Mouse (Mus musculus): ENCODE measurements around the gene Wdr45. TPM values are rescaled to one million over a fixed set of nuclear protein-coding genes. Genes with fewer than 3 reads are reported as not detected.
A peak's percentile ranks its signal among the peaks of the same experiment; 100 is the strongest.
"Not testable (repeated sequence)": the region's sequence is repeated elsewhere in the genome, so short reads cannot be mapped to it uniquely, and the experiment has no call there.

Gene Wdr45
- 25.8 and 26.6 TPM in 2 replicates for polyA plus RNA-seq (2015; fragmentation: Nextera tagmentation; extraction: Ambion mirVana)

GRCm38 (mm10) chrX:7714135-7714899 is at the start of gene Wdr45:
TSS of gene Wdr45 (plus strand) at chrX:7714333.
- not testable (repeated sequence) for H3K4me1 ChIP-seq (ENCODE audit: control insufficient read depth, insufficient read depth, low read length); H3K36me3 ChIP-seq (ENCODE audit: control insufficient read depth, insufficient read depth, low read length); H3K9me3 ChIP-seq (ENCODE audit: control insufficient read depth, low read length); H3K27me3 ChIP-seq (replicated peaks; ENCODE audit: control insufficient read depth, insufficient read depth, low read length); H3K27ac ChIP-seq (ENCODE audit: low read length)
- peak within 1 kb of the TSS; percentile 32 for H3K4me3 ChIP-seq (ENCODE audit: low read length)
- peak within 1 kb of the TSS; percentile 37 for H3K4me2 ChIP-seq (ENCODE audit: low read depth, low read length)
- WGBS, result 13% methylated on average over 24 of the region's 60 CpGs
- peak; percentile 97 for ATAC-seq
- peak within 1 kb of the TSS; percentile 49; the same call in 1 of the 2 replicates for H3K9ac ChIP-seq (ENCODE audit: low read depth, low read length)

- H3K4me1 ChIP-seq (ENCODE audit: control insufficient read depth, insufficient read depth, low read length), result no peaks in the 10 kb centered on the region
- H3K27ac ChIP-seq (ENCODE audit: low read length), result no peak overlapping the region
- H3K9ac ChIP-seq (ENCODE audit: low read depth, low read length), result no peak overlapping the region
- 86% methylated on average over 11 of the region's 11 CpGs for WGBS
- no peaks in the 10 kb centered on the region for H3K36me3 ChIP-seq (ENCODE audit: control insufficient read depth, insufficient read depth, low read length)
- H3K9me3 ChIP-seq (ENCODE audit: control insufficient read depth, low read length), result no peaks in the 10 kb centered on the region
- no peak for ATAC-seq
- no peaks in the 10 kb centered on the region for H3K27me3 ChIP-seq (replicated peaks; ENCODE audit: control insufficient read depth, insufficient read depth, low read length)
- H3K4me2 ChIP-seq (ENCODE audit: low read depth, low read length), result no peak overlapping the region
- no peak overlapping the region for H3K4me3 ChIP-seq (ENCODE audit: low read length)
Measured at GRCm38 (mm10) chrX:7664791-7665190, 49.3 kb upstream of the Wdr45 start.

- H3K4me1 ChIP-seq (ENCODE audit: control insufficient read depth, insufficient read depth, low read length), result no peaks in the 10 kb centered on the region
- 70% methylated on average over 21 of the region's 21 CpGs for WGBS
- ATAC-seq, result no peak
Measured at GRCm38 (mm10) chrX:7665739-7666502, 48.2 kb upstream of the Wdr45 start.

GRCm38 (mm10) chrX:7670390-7670881 is 43.7 kb upstream of the Wdr45 start:
- ATAC-seq, result peak; percentile 68
- H3K36me3 ChIP-seq (ENCODE audit: control insufficient read depth, insufficient read depth, low read length), result no peaks in the 10 kb centered on the region
- peak overlapping the region; percentile 62 for H3K4me3 ChIP-seq (ENCODE audit: low read length)
- 26% methylated on average over 16 of the region's 19 CpGs for WGBS
- H3K4me1 ChIP-seq (ENCODE audit: control insufficient read depth, insufficient read depth, low read length), result peaks cover 5% of the 10 kb centered on the region
- peak overlapping the region; percentile 47 for H3K4me2 ChIP-seq (ENCODE audit: low read depth, low read length)
- no peaks in the 10 kb centered on the region for H3K9me3 ChIP-seq (ENCODE audit: control insufficient read depth, low read length)
- H3K9ac ChIP-seq (ENCODE audit: low read depth, low read length), result peak overlapping the region; percentile 76
- peak overlapping the region; percentile 83 for H3K27ac ChIP-seq (ENCODE audit: low read length)
- H3K27me3 ChIP-seq (replicated peaks; ENCODE audit: control insufficient read depth, insufficient read depth, low read length), result no peaks in the 10 kb centered on the region

More at GRCm38 (mm10) chrX:7665739-7666502, 48.2 kb upstream of the Wdr45 start:
- Histone ChIP-seq H3K27me3 (replicated peaks; ENCODE audit: control insufficient read depth, insufficient read depth, low read length) (no peaks in the 10 kb centered on the region), H3K36me3 (ENCODE audit: control insufficient read depth, insufficient read depth, low read length) (no peaks in the 10 kb centered on the region), H3K27ac (ENCODE audit: low read length) (no peak overlapping the region), H3K4me2 (ENCODE audit: low read depth, low read length) (no peak overlapping the region), H3K4me3 (ENCODE audit: low read length) (no peak overlapping the region), H3K9ac (ENCODE audit: low read depth, low read length) (no peak overlapping the region), H3K9me3 (ENCODE audit: control insufficient read depth, low read length) (no peaks in the 10 kb centered on the region)

GRCm38 (mm10) chrX:7670921-7671623 is 43.1 kb upstream of the Wdr45 start, which contains the start of gene Plp2:
TSS of gene Plp2 (minus strand) at chrX:7671390.
- peak within 1 kb of the TSS; percentile 83 for H3K27ac ChIP-seq (ENCODE audit: low read length)
- peak; percentile 59 for ATAC-seq
- H3K4me3 ChIP-seq (ENCODE audit: low read length), result peak within 1 kb of the TSS; percentile 62
- H3K4me2 ChIP-seq (ENCODE audit: low read depth, low read length), result peak within 1 kb of the TSS; percentile 47
- H3K9ac ChIP-seq (ENCODE audit: low read depth, low read length), result peak within 1 kb of the TSS; percentile 76
- H3K4me1 ChIP-seq (ENCODE audit: control insufficient read depth, insufficient read depth, low read length), result peaks cover 5% of the 10 kb centered on the region
- no peaks in the 10 kb centered on the region for H3K27me3 ChIP-seq (replicated peaks; ENCODE audit: control insufficient read depth, insufficient read depth, low read length)
- no peaks in the 10 kb centered on the region for H3K36me3 ChIP-seq (ENCODE audit: control insufficient read depth, insufficient read depth, low read length)
- H3K9me3 ChIP-seq (ENCODE audit: control insufficient read depth, low read length), result no peaks in the 10 kb centered on the region
- 15% methylated on average over 36 of the region's 36 CpGs for WGBS

- no peak overlapping the region for H3K9ac ChIP-seq (ENCODE audit: low read depth, low read length)
- no peak for ATAC-seq
- no peak overlapping the region for H3K4me3 ChIP-seq (ENCODE audit: low read length)
- H3K4me1 ChIP-seq (ENCODE audit: control insufficient read depth, insufficient read depth, low read length), result peaks cover 5% of the 10 kb centered on the region
- no peak overlapping the region for H3K4me2 ChIP-seq (ENCODE audit: low read depth, low read length)
- H3K36me3 ChIP-seq (ENCODE audit: control insufficient read depth, insufficient read depth, low read length), result no peaks in the 10 kb centered on the region
- 41% methylated on average over 6 of the region's 6 CpGs for WGBS
- H3K9me3 ChIP-seq (ENCODE audit: control insufficient read depth, low read length), result no peaks in the 10 kb centered on the region
- H3K27ac ChIP-seq (ENCODE audit: low read length), result no peak overlapping the region
- H3K27me3 ChIP-seq (replicated peaks; ENCODE audit: control insufficient read depth, insufficient read depth, low read length), result no peaks in the 10 kb centered on the region
Measured at GRCm38 (mm10) chrX:7672739-7673138, 41.4 kb upstream of the Wdr45 start.

- H3K27ac ChIP-seq (ENCODE audit: low read length), result peak overlapping the region; percentile 75
- peak; percentile 41 for ATAC-seq
- H3K9ac ChIP-seq (ENCODE audit: low read depth, low read length), result peak overlapping the region; percentile 61
- peak overlapping the region; percentile 38 for H3K4me3 ChIP-seq (ENCODE audit: low read length)
- H3K4me2 ChIP-seq (ENCODE audit: low read depth, low read length), result peak overlapping the region; percentile 68
- no peaks in the 10 kb centered on the region for H3K27me3 ChIP-seq (replicated peaks; ENCODE audit: control insufficient read depth, insufficient read depth, low read length)
- H3K36me3 ChIP-seq (ENCODE audit: control insufficient read depth, insufficient read depth, low read length), result no peaks in the 10 kb centered on the region
- 31% methylated on average over 12 of the region's 12 CpGs for WGBS
- peaks cover 5% of the 10 kb centered on the region for H3K4me1 ChIP-seq (ENCODE audit: control insufficient read depth, insufficient read depth, low read length)
- H3K9me3 ChIP-seq (ENCODE audit: control insufficient read depth, low read length), result no peaks in the 10 kb centered on the region
Measured at GRCm38 (mm10) chrX:7673578-7674281, 40.4 kb upstream of the Wdr45 start.

GRCm38 (mm10) chrX:7674284-7675000 is 39.7 kb upstream of the Wdr45 start:
- Histone ChIP-seq H3K4me2 (ENCODE audit: low read depth, low read length) (peak overlapping the region; percentile 68), H3K27ac (ENCODE audit: low read length) (peak overlapping the region; percentile 75), H3K36me3 (ENCODE audit: control insufficient read depth, insufficient read depth, low read length) (no peaks in the 10 kb centered on the region), H3K4me1 (ENCODE audit: control insufficient read depth, insufficient read depth, low read length) (peaks cover 5% of the 10 kb centered on the region), H3K9ac (ENCODE audit: low read depth, low read length) (peak overlapping the region; percentile 61), H3K4me3 (ENCODE audit: low read length) (peak overlapping the region; percentile 38), H3K27me3 (replicated peaks; ENCODE audit: control insufficient read depth, insufficient read depth, low read length) (no peaks in the 10 kb centered on the region), H3K9me3 (ENCODE audit: control insufficient read depth, low read length) (no peaks in the 10 kb centered on the region)
- 30% methylated on average over 28 of the region's 28 CpGs for WGBS
- ATAC-seq, result peak; percentile 43

Measured in intestine, embryonic 16.5 days (tissue).